Mouse (Mus musculus) forebrain, embryonic 10.5 days (tissue): Measurements from ENCODE around the gene Hrh3. TPM values are rescaled to one million over a fixed set of nuclear protein-coding genes. Genes with fewer than 3 reads are reported as not detected.

Experiments used
- DNase-seq: peaks from one replicate; pipeline ENCODE4 v3.0.0-alpha.2; 2017; ENCODE audit warnings: low spot score; ENCODE audit errors: extremely low spot score
- H3K27ac ChIP-seq: fragments of 300-500 bp; sonication (generic); 2 replicates; pipeline ENCODE4 v1.5.1; 2016; ENCODE audit warnings: mild to moderate bottlenecking
- H3K27me3 ChIP-seq: fragments of 300-500 bp; sonication (generic); 2 replicates; pipeline ENCODE4 v1.6.1; 2016; ENCODE audit warnings: mild to moderate bottlenecking; ENCODE audit not compliant: poor library complexity, severe bottlenecking
- H3K36me3 ChIP-seq: fragments of 300-500 bp; sonication (generic); replicated peaks from 2 replicates; pipeline ENCODE4 v1.6.1; 2016; ENCODE audit warnings: mild to moderate bottlenecking, moderate library complexity
- H3K4me1 ChIP-seq: fragments of 300-500 bp; sonication (generic); 2 replicates; pipeline ENCODE4 v1.6.1; 2016
- H3K4me3 ChIP-seq: fragments of 300-500 bp; sonication (generic); 2 replicates; pipeline ENCODE4 v1.5.1; 2016; ENCODE audit warnings: mild to moderate bottlenecking, moderate library complexity
- H3K9me3 ChIP-seq: fragments of 300-500 bp; sonication (generic); 2 replicates; pipeline ENCODE4 v1.6.1; 2016; ENCODE audit warnings: mild to moderate bottlenecking, moderate library complexity
- WGBS: fragments of 180-500 bp; shearing (Covaris S2); methylation state at CpG from one replicate; pipeline ENCODE4 v1.1.7; 2016; 5-methylcytosine and 5-hydroxymethylcytosine counted together
- polyA plus RNA-seq: library from polyadenylated mRNA; unstranded; fragments of >200 nt; fragmentation: Nextera tagmentation; extraction: Ambion mirVana; gene quantifications from 2 replicates; pipeline ENCODE4 v1.2.1, GENCODE M21; 2016

Gene Hrh3
- polyA plus RNA-seq, 1 experiment from 2014 or later: 1.1 TPM

- under 1% methylated on average over 55 of the region's 55 CpGs for WGBS
- Histone ChIP-seq H3K9me3 (no peaks in the 10 kb centered on the region), H3K4me3 (peak within 1 kb of the TSS; percentile 83), H3K36me3 (peaks cover 7% of the 10 kb centered on the region), H3K27ac (peak within 1 kb of the TSS; percentile 86), H3K27me3 (no peaks in the 10 kb centered on the region), H3K4me1 (peaks cover 60% of the 10 kb centered on the region)
- peak; percentile 100 for DNase-seq
These were observed 14.6 kb upstream of the Hrh3 start, which contains the start of gene Osbpl2 for GRCm38 (mm10) chr2:180118661-180119438. Gene Osbpl2 (plus strand): TSS chr2:180119306.

- Histone ChIP-seq H3K27ac (peak overlapping the region; percentile 86), H3K4me3 (peak overlapping the region; percentile 83), H3K27me3 (no peaks in the 10 kb centered on the region), H3K36me3 (no peaks in the 10 kb centered on the region), H3K4me1 (peaks cover 60% of the 10 kb centered on the region), H3K9me3 (no peaks in the 10 kb centered on the region)
- 8% methylated on average over 13 of the region's 13 CpGs for WGBS
- peak; percentile 73 for DNase-seq
These were observed 13.4 kb upstream of the Hrh3 start for GRCm38 (mm10) chr2:180117485-180118194.

- H3K27me3 ChIP-seq: no peaks in the 10 kb centered on the region
- 82% methylated on average over 8 of the region's 8 CpGs for WGBS
- H3K9me3 ChIP-seq: no peaks in the 10 kb centered on the region
- H3K4me1 ChIP-seq: peaks cover 60% of the 10 kb centered on the region
- H3K36me3 ChIP-seq: no peaks in the 10 kb centered on the region
- H3K27ac ChIP-seq: peak overlapping the region; percentile 86
- no peak for DNase-seq
- H3K4me3 ChIP-seq: peak overlapping the region; percentile 83; the same call in 1 of the 2 replicates
These were observed 12.6 kb upstream of the Hrh3 start for GRCm38 (mm10) chr2:180116741-180117484.

- WGBS: 79% methylated on average over 10 of the region's 10 CpGs
- Histone ChIP-seq H3K27ac (peak overlapping the region; percentile 86), H3K9me3 (no peaks in the 10 kb centered on the region), H3K36me3 (no peaks in the 10 kb centered on the region), H3K4me3 (no peak overlapping the region), H3K4me1 (peaks cover 60% of the 10 kb centered on the region), H3K27me3 (no peaks in the 10 kb centered on the region)
- no peak for DNase-seq
These were observed 11.8 kb upstream of the Hrh3 start for GRCm38 (mm10) chr2:180116081-180116493.

DNA sequence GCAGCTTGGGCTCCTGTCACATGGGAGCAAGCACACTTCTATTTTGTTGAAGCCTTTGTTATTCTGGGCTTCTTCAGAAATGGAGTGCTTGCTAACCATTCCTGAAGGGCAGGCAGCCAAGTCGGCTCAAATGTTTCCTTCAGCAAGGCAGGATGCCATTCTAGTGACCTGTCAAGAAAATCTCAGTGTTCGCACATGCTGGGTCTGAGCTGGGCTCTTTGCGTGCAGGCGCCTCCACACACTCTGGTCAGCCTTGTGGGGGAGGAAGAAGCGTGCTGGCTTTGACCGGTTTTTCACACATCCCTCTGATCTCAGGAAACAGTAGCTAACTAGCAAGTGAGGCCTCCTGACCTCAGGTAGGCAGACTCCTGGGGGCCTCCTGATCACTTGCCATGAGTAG is 11.0 kb upstream of the Hrh3 start:
- Histone ChIP-seq H3K27ac (peak overlapping the region; percentile 52; the same call in 1 of the 2 replicates), H3K4me3 (no peak overlapping the region), H3K27me3 (0 out of 2 replicates have a peak, but pooled peaks cover 2% of the 10 kb centered on the region), H3K9me3 (no peaks in the 10 kb centered on the region), H3K4me1 (peaks cover 59% of the 10 kb centered on the region), H3K36me3 (no peaks in the 10 kb centered on the region)
- no peak for DNase-seq
- 68% methylated on average over 6 of the region's 6 CpGs for WGBS

- no peak for DNase-seq
- peaks cover 50% of the 10 kb centered on the region for H3K4me1 ChIP-seq
- H3K36me3 ChIP-seq: no peaks in the 10 kb centered on the region
- 0 out of 2 replicates have a peak, but pooled peaks cover 5% of the 10 kb centered on the region for H3K27me3 ChIP-seq
- H3K9me3 ChIP-seq: no peaks in the 10 kb centered on the region
- WGBS: 68% methylated on average over 17 of the region's 17 CpGs
- H3K27ac ChIP-seq: peak overlapping the region; percentile 53; the same call in 1 of the 2 replicates
- no peak overlapping the region for H3K4me3 ChIP-seq
These were observed 9.9 kb upstream of the Hrh3 start for GRCm38 (mm10) chr2:180113909-180114890.

GRCm38 (mm10) chr2:180108285-180108684 is 4.0 kb upstream of the Hrh3 start:
- DNase-seq: no peak

GRCm38 (mm10) chr2:180107081-180107480 is 2.8 kb upstream of the Hrh3 start:
- Histone ChIP-seq H3K27me3 (peaks cover 54% of the 10 kb centered on the region), H3K4me3 (no peak overlapping the region), H3K27ac (no peak overlapping the region), H3K4me1 (peaks cover 33% of the 10 kb centered on the region), H3K36me3 (no peaks in the 10 kb centered on the region), H3K9me3 (no peaks in the 10 kb centered on the region)
- 70% methylated on average over 4 of the region's 4 CpGs for WGBS
- no peak for DNase-seq

More at GRCm38 (mm10) chr2:180108285-180108684, 4.0 kb upstream of the Hrh3 start:
- 77% methylated on average over 6 of the region's 6 CpGs for WGBS
- H3K27ac ChIP-seq: no peak overlapping the region
- H3K27me3 ChIP-seq: peaks cover 42% of the 10 kb centered on the region
- no peak overlapping the region for H3K4me3 ChIP-seq
- peaks cover 26% of the 10 kb centered on the region for H3K4me1 ChIP-seq
- H3K9me3 ChIP-seq: no peaks in the 10 kb centered on the region
- no peaks in the 10 kb centered on the region for H3K36me3 ChIP-seq

DNA sequence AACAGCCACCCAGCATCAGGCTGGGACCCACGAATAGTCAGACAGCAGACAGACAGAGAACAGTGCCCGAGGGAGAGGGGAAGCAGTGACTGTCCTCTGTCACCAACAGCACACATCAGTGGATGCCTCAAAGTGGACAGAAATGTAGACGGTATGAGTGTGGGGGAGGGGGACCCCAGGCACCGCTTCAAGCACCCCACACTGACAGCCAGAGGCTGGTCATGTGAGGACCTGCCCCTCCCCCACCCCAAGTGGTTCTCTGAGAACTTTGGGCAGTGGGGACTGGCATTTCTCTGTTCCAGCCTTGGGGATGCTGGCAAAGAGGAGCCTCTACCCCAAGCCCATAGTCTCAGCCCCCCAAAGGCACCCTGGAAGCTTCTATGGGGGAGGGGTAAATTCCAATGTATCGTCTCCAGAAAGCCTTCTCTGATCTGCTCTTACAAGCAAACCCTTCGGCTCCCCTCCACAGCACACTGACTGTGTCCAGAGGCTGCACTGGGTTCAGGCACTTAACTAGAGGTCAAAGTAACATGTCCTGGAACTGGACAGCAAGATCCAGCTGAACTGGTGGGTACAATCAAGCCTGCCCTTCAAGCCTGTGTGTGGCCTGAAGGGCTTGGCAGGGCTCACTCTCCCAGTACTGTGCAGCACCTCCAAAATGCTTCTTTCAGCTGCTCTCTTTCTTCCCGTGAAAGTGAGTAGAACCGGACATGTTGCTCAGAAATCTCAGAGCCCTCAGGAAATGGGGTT is 1.3 kb upstream of the Hrh3 start:
- no peak for DNase-seq
- H3K4me1 ChIP-seq: peaks cover 33% of the 10 kb centered on the region
- H3K36me3 ChIP-seq: no peaks in the 10 kb centered on the region
- WGBS: 28% methylated on average over 8 of the region's 8 CpGs
- no peak overlapping the region for H3K27ac ChIP-seq
- no peak overlapping the region for H3K4me3 ChIP-seq
- H3K9me3 ChIP-seq: no peaks in the 10 kb centered on the region
- H3K27me3 ChIP-seq: peaks cover 69% of the 10 kb centered on the region

DNA sequence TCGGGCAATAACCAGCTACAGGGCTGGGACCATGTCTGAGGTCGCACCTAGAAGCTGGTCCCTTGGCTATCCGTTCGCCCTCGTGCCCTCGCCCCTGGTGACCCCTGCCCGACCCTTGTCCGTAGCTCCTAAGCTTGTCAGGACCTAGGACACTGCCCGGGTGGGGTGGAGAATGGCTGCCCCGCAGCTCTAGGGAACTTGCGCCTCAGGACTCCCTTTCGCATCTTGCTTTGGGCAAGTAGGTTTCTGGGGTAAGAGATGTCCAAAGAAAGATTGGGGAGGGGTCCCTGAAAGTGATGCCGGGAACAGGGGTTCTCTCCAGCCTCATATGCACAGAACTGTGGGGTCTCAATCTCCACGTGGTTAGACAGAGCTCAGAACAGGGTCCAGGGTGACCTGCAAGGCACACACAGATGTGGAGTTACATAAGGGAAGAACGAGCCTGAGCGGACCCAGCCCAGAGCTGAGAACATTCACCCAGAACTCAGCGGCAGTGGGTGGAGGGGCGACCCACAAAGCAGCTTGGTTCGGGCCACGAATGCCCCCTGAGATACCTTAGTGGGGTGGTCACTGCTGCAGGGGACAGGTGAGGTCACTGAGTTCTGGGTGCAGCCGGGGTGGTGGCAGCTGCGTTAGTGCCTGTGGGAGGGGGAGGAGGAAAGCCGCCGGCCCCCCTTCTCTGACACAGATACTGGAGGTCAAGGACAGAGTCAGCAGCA is 530 bp upstream of the Hrh3 start:
- WGBS: 9% methylated on average over 24 of the region's 24 CpGs
- no peak for DNase-seq
- peak overlapping the region; percentile 64 for H3K4me3 ChIP-seq
- H3K36me3 ChIP-seq: no peaks in the 10 kb centered on the region
- H3K4me1 ChIP-seq: peaks cover 37% of the 10 kb centered on the region
- peaks cover 72% of the 10 kb centered on the region for H3K27me3 ChIP-seq
- 0 out of 2 replicates have a peak overlapping the region, but pooled peaks have one; percentile 62 for H3K27ac ChIP-seq
- no peaks in the 10 kb centered on the region for H3K9me3 ChIP-seq
